Mouse (Mus musculus) midbrain, embryonic 12.5 days (tissue): ENCODE results near the gene Parp4. TPM values are rescaled to one million over a fixed set of nuclear protein-coding genes. Genes with fewer than 3 reads are reported as not detected.

Experiments
- ATAC-seq: fragments of 200-750 bp; cut with Nextera tagmentation; 2 replicates; pipeline ENCODE4 v1.8.0; 2017; ENCODE audit warnings: low read depth, moderate TSS enrichment, moderate library complexity; ENCODE audit not compliant: low FRiP score
- H3K27ac ChIP-seq: fragments of 300-500 bp; sonication (generic); replicated peaks from 2 replicates; pipeline ENCODE4 v1.5.1; 2016; ENCODE audit warnings: mild to moderate bottlenecking
- H3K27me3 ChIP-seq: fragments of 300-500 bp; sonication (generic); 2 replicates; pipeline ENCODE4 v1.6.1; 2016; ENCODE audit warnings: mild to moderate bottlenecking
- H3K36me3 ChIP-seq: fragments of 300-500 bp; sonication (generic); 2 replicates; pipeline ENCODE4 v1.6.1; 2016
- H3K4me1 ChIP-seq: fragments of 300-500 bp; sonication (generic); 2 replicates; pipeline ENCODE4 v1.6.1; 2016
- H3K4me2 ChIP-seq: fragments of 300-500 bp; sonication (generic); replicated peaks from 2 replicates; pipeline ENCODE4 v1.6.1; 2016; ENCODE audit warnings: mild to moderate bottlenecking, moderate library complexity
- H3K4me3 ChIP-seq: fragments of 300-500 bp; sonication (generic); 2 replicates; pipeline ENCODE4 v1.5.1; 2016; ENCODE audit warnings: mild to moderate bottlenecking
- H3K9ac ChIP-seq: fragments of 300-500 bp; sonication (generic); replicated peaks from 2 replicates; pipeline ENCODE4 v1.6.1; 2016; ENCODE audit warnings: mild to moderate bottlenecking, moderate library complexity
- H3K9me3 ChIP-seq: fragments of 300-500 bp; sonication (generic); 2 replicates; pipeline ENCODE4 v1.6.1; 2016; ENCODE audit warnings: mild to moderate bottlenecking
- WGBS: fragments of 180-500 bp; shearing (Covaris S2); methylation state at CpG from one replicate; pipeline ENCODE4 v1.1.7; 2016; 5-methylcytosine and 5-hydroxymethylcytosine counted together
- polyA plus RNA-seq: library from polyadenylated mRNA; unstranded; fragments of >200 nt; fragmentation: Nextera tagmentation; extraction: Ambion mirVana; gene quantifications from 2 replicates; pipeline ENCODE4 v1.2.1, GENCODE M21; 2016

Gene Parp4
- polyA plus RNA-seq = 1.6 and 1.8 TPM in 2 replicates

GRCm38 (mm10) chr14:56575416-56575815 is at the start of gene Parp4, which contains the start of gene Cenpj:
TSS of gene Parp4 (plus strand) at chr14:56575619.
TSS of gene Cenpj (minus strand) at chr14:56575425.
- peaks cover 12% of the 10 kb centered on the region for H3K27me3 ChIP-seq
- H3K4me1 ChIP-seq = peaks cover 18% of the 10 kb centered on the region
- no peaks in the 10 kb centered on the region for H3K9me3 ChIP-seq
- H3K36me3 ChIP-seq = no peaks in the 10 kb centered on the region
- H3K4me3 ChIP-seq = peak within 1 kb of the TSS; percentile 45
- no peak for ATAC-seq
- H3K9ac ChIP-seq = peak within 1 kb of the TSS; percentile 55
- no peak within 1 kb of the TSS for H3K27ac ChIP-seq
- 1% methylated on average over 24 of the region's 24 CpGs for WGBS
- H3K4me2 ChIP-seq = peak within 1 kb of the TSS; percentile 69

DNA sequence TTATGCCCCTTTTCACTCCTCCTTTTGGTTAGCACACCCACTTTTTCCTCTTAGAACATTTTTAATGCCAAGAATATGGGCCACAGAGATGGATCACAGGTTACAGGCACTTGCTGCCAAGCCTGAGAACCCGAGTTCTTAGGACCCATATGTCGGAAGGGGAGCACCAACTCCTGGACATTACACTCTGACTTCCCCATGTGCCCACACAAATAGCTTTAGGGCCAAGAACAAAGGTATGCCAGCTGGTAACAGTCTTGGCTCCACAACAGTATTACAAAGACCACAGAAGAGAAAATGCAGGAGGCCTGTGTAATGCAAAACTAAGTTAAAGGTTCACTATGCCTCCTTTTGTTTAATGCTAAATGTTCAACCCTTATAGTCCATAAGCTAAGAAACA is 44.6 kb upstream of the Parp4 start:
- no peak overlapping the region for H3K27ac ChIP-seq
- H3K9ac ChIP-seq = no peak overlapping the region
- no peak overlapping the region for H3K4me3 ChIP-seq
- H3K9me3 ChIP-seq = no peaks in the 10 kb centered on the region
- H3K36me3 ChIP-seq = peaks cover 56% of the 10 kb centered on the region
- no peaks in the 10 kb centered on the region for H3K27me3 ChIP-seq
- WGBS = 85% methylated on average over 2 of the region's 2 CpGs
- no peaks in the 10 kb centered on the region for H3K4me1 ChIP-seq
- ATAC-seq = no peak
- no peak overlapping the region for H3K4me2 ChIP-seq

DNA sequence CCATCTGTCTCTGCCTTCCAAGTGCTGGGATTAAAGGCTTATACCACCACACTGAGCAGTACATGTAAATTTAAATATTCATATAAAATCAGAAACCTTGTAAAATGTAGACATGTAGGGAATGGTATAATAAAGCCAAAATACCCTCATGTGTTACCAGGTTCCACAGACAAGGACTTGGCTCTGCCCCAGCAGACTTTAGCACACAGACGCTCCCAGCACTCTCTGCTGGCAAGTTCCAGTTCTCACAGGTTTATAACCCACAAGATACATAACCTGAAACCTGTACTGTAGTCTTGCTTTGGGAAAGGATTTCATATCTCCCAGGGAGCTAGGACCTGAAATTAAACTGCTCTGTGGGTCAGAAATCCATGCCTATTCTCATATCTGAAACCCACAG is 30.5 kb upstream of the Parp4 start:
- WGBS = 100% methylated on average over 1 of the region's 1 CpGs
- H3K4me3 ChIP-seq = no peak overlapping the region
- H3K27ac ChIP-seq = no peak overlapping the region
- H3K9ac ChIP-seq = no peak overlapping the region
- H3K4me2 ChIP-seq = no peak overlapping the region
- ATAC-seq = no peak
- H3K4me1 ChIP-seq = no peaks in the 10 kb centered on the region
- H3K36me3 ChIP-seq = peaks cover 24% of the 10 kb centered on the region
- no peaks in the 10 kb centered on the region for H3K27me3 ChIP-seq
- H3K9me3 ChIP-seq = no peaks in the 10 kb centered on the region

- H3K9me3 ChIP-seq = no peaks in the 10 kb centered on the region
- no peak overlapping the region for H3K27ac ChIP-seq
- no peaks in the 10 kb centered on the region for H3K4me1 ChIP-seq
- H3K36me3 ChIP-seq = peaks cover 24% of the 10 kb centered on the region
- H3K4me2 ChIP-seq = no peak overlapping the region
- no peaks in the 10 kb centered on the region for H3K27me3 ChIP-seq
- no peak overlapping the region for H3K9ac ChIP-seq
- no peak overlapping the region for H3K4me3 ChIP-seq
- WGBS = 88% methylated on average over 4 of the region's 4 CpGs
- no peak for ATAC-seq
Measured at GRCm38 (mm10) chr14:56545491-56545890, 29.9 kb upstream of the Parp4 start.

GRCm38 (mm10) chr14:56550960-56551359 is 24.5 kb upstream of the Parp4 start:
- WGBS = 92% methylated on average over 4 of the region's 4 CpGs
- H3K27me3 ChIP-seq = no peaks in the 10 kb centered on the region
- no peak for ATAC-seq
- no peak overlapping the region for H3K4me3 ChIP-seq
- H3K9ac ChIP-seq = no peak overlapping the region
- no peaks in the 10 kb centered on the region for H3K4me1 ChIP-seq
- H3K27ac ChIP-seq = no peak overlapping the region
- H3K9me3 ChIP-seq = no peaks in the 10 kb centered on the region
- H3K36me3 ChIP-seq = peaks cover 39% of the 10 kb centered on the region
- no peak overlapping the region for H3K4me2 ChIP-seq

- WGBS = 94% methylated on average over 6 of the region's 6 CpGs
- Histone ChIP-seq H3K36me3 (peaks cover 47% of the 10 kb centered on the region), H3K9ac (no peak overlapping the region), H3K4me2 (no peak overlapping the region), H3K27me3 (no peaks in the 10 kb centered on the region), H3K9me3 (no peaks in the 10 kb centered on the region), H3K27ac (no peak overlapping the region), H3K4me1 (no peaks in the 10 kb centered on the region), H3K4me3 (no peak overlapping the region)
- ATAC-seq = no peak
Measured at GRCm38 (mm10) chr14:56552924-56553323, 22.5 kb upstream of the Parp4 start.

- WGBS = 93% methylated on average over 7 of the region's 7 CpGs
- H3K9ac ChIP-seq = no peak overlapping the region
- no peaks in the 10 kb centered on the region for H3K27me3 ChIP-seq
- no peak overlapping the region for H3K27ac ChIP-seq
- ATAC-seq = no peak
- no peak overlapping the region for H3K4me3 ChIP-seq
- peaks cover 51% of the 10 kb centered on the region for H3K36me3 ChIP-seq
- H3K9me3 ChIP-seq = no peaks in the 10 kb centered on the region
- H3K4me1 ChIP-seq = no peaks in the 10 kb centered on the region
- H3K4me2 ChIP-seq = no peak overlapping the region
Measured at GRCm38 (mm10) chr14:56553331-56553730, 22.1 kb upstream of the Parp4 start.

DNA sequence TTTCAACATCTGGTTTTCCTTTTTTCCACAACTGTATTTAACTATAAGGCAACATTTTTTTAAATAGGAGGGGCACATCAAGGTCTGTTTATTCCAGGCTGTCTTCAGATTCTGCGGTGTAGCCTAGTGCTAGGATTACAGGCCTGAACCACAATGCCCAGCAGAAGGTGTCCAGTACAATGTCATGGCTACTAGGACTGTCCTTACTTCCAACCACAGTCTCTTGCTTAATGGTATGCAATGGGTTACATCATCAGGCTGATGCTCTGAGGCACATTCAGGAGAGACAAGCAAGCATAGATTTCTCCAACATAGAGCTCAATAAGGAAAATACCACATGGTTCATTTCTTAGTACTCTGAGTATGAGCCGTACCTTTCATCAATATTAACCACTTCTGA is 20.7 kb upstream of the Parp4 start:
- no peaks in the 10 kb centered on the region for H3K27me3 ChIP-seq
- no peak overlapping the region for H3K4me2 ChIP-seq
- WGBS = 96% methylated on average over 2 of the region's 2 CpGs
- H3K36me3 ChIP-seq = peaks cover 46% of the 10 kb centered on the region
- no peak overlapping the region for H3K4me3 ChIP-seq
- H3K9me3 ChIP-seq = no peaks in the 10 kb centered on the region
- ATAC-seq = no peak
- no peaks in the 10 kb centered on the region for H3K4me1 ChIP-seq
- no peak overlapping the region for H3K9ac ChIP-seq
- no peak overlapping the region for H3K27ac ChIP-seq

GRCm38 (mm10) chr14:56559134-56559533 is 16.3 kb upstream of the Parp4 start:
- Histone ChIP-seq H3K9ac (no peak overlapping the region), H3K27me3 (no peaks in the 10 kb centered on the region), H3K27ac (no peak overlapping the region), H3K36me3 (peaks cover 47% of the 10 kb centered on the region), H3K4me3 (no peak overlapping the region), H3K4me1 (no peaks in the 10 kb centered on the region), H3K4me2 (no peak overlapping the region), H3K9me3 (no peaks in the 10 kb centered on the region)
- ATAC-seq = no peak
- WGBS = 91% methylated on average over 3 of the region's 3 CpGs

GRCm38 (mm10) chr14:56567476-56567875 is 7.9 kb upstream of the Parp4 start:
- H3K9me3 ChIP-seq = no peaks in the 10 kb centered on the region
- peaks cover 16% of the 10 kb centered on the region for H3K36me3 ChIP-seq
- WGBS = 84% methylated on average over 7 of the region's 7 CpGs
- H3K9ac ChIP-seq = no peak overlapping the region
- H3K4me1 ChIP-seq = peaks cover 18% of the 10 kb centered on the region
- no peak overlapping the region for H3K27ac ChIP-seq
- H3K4me2 ChIP-seq = no peak overlapping the region
- ATAC-seq = no peak
- no peak overlapping the region for H3K4me3 ChIP-seq
- H3K27me3 ChIP-seq = no peaks in the 10 kb centered on the region

- ATAC-seq = no peak
- 86% methylated on average over 4 of the region's 4 CpGs for WGBS
- H3K4me1 ChIP-seq = peaks cover 20% of the 10 kb centered on the region
Measured at GRCm38 (mm10) chr14:56569041-56569440, 6.4 kb upstream of the Parp4 start.

DNA sequence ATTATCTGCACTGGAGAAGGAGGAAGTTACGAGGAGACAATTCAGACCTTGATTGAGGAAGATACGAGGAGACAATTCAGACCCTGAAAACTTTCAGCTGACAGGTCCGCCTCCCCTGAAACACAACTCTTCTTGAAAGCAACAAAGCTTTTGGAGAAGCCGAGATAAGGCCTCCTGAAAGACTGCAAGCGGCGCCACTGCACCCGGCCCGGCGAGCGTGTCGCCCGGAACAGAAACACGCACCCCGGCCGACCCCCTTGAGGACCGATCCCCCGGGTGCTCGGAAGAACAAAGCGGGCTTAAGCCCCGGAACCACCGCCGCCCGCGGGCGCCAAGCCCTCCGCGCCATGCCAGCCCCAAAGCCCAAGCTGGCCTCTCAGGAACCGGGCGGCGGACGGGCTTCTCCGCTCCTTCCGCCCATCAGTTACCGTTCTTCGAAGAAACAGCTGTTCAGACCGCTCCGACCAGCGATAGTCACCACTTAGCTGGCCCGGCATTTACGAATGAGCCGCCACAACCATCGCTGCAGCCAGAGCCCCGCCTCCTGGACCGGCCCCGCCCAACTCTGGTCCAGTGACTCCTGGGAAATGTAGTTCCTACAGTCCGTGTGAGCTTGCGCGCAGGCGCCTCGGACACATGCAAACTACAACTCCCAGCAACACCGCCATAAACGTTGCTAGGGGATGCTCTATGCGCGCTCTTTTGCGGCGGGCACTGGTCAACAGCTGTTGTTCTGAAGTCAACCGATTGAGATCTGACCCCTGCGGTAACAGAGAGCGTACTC is 3.9 kb upstream of the Parp4 start:
- Histone ChIP-seq H3K27me3 (peaks cover 12% of the 10 kb centered on the region), H3K4me2 (peak overlapping the region; percentile 71), H3K4me3 (peak overlapping the region; percentile 79), H3K9me3 (no peaks in the 10 kb centered on the region), H3K36me3 (no peaks in the 10 kb centered on the region), H3K4me1 (peaks cover 28% of the 10 kb centered on the region), H3K9ac (peak overlapping the region; percentile 79), H3K27ac (peak overlapping the region; percentile 79)
- ATAC-seq = peak; percentile 99
- WGBS = under 1% methylated on average over 59 of the region's 59 CpGs

More at GRCm38 (mm10) chr14:56569041-56569440, 6.4 kb upstream of the Parp4 start:
- Histone ChIP-seq H3K4me3 (no peak overlapping the region), H3K4me2 (no peak overlapping the region), H3K9me3 (no peaks in the 10 kb centered on the region), H3K9ac (no peak overlapping the region), H3K27ac (no peak overlapping the region), H3K27me3 (no peaks in the 10 kb centered on the region), H3K36me3 (peaks cover under 1% of the 10 kb centered on the region; the same call in 1 of the 2 replicates)
